Mouse (Mus musculus): ENCODE results near the gene Dennd1c.

Dennd1c gene

DNA sequence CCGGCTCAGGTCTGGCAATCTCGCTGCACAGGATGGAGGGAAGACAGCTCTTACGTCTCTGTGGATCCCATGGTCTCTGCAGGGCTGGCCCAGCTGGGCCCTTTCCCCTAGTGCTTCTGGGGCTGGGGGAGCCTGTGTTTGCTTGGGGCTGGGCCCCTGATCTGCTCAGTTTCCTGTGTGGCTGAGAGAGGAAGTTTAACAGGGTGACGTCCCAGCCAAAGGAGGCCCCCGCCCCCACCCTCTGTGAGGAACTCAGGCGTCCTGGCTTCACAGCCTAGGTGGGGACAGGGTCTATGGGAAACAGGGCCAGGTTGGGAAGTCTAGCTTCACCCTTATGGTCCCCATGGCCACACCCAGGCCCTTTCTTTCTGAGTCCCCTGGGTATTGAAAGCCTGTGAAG is at the start of gene Dennd1c:
Dennd1c (minus strand) TSS at position 179 of the 400 bp plus-strand sequence.
- in situ Hi-C loops (cut with MboI, MseI) = loop anchor here (25.0 kb wide), 1 partner anchor 1834 kb away; no protein-coding TSS in a partner anchor

GRCm38 (mm10) chr17:57125853-57126622 is 47.7 kb upstream of the Dennd1c start:
- in situ Hi-C loops (cut with MboI, MseI) = no loop called here

DNA sequence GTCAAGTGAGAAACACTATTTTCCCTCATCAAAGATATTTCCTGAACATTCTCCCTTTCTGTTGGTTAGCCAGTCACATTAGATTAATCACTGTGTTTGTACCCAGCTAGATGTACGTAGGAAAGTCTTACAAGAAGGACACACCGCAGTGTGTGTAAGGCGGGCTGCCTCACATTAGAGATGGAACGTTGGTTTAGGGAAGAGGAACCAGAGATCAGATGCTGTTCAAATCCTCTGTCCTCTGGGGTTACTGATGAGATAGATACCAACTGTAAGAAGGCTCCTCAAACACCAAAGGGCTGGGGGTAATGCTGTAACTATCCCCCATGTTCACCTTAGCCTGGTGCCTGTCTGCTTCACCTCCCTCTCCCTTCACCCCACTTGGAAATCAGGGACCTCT is 46.5 kb upstream of the Dennd1c start:
- in situ Hi-C loops (cut with MboI, MseI) = no loop called here

DNA sequence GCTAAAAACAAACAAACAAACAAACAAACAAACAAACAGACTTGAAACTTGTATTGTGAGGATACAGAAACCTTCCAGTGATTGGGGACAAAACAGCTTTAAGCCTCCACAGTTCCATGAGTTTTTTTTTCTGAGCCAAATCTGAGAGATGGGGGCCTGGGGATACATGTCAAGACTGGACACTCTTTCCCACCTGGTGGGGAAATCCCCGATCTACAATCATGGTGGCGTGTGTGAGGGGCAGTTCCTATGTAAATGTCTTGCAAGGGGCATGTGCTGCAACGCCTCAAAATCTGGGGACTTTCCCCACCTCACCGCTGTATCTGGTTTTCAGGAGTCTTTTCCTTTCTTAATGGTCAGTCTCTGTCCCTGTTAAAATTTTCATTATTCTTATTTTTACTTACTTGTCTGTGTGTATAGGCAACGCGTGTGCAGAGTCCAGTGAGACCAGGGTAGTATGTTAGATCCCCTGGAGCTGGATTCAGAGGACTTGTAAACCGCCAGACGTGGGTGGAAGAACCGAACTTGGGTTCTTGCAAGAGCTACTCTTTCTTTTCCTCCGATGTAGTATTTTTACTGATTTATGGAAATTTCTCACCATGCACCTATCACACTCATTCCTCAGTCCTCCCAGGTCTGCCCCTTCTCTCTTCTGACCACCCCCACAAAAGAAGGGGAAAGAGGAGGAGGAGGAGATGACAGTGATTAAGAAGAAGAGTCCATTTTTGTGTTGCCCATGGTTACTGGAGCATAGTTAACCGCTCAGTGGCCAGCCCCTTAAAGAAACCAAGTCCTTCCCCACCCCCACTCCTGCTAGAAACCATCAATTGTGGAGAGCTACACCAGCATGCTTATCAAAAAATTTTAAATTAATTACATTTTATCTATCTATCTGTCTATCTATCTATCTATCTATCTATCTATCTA is 45.1 kb upstream of the Dennd1c start:
- in situ Hi-C loops (cut with MboI, MseI) = no loop called here

DNA sequence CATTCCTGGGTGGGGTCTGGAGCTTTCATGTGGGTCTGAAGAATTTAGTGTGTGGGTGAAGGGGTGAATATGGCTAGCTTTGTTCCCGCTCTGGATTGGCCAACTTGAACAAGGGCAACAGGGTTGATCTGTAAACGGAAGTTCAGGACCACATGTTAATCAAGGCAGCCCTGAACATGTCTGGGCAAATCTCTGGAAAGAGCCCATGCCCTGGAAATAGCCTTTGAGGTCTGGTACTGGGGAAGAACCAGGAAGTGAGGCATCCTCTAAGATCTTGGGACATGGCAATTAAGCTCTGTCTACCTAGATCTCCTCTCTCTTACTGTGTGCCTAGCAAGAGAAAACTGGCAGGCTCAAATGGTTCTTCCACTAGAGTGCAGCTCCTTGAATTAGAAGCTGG is 43.5 kb upstream of the Dennd1c start:
- in situ Hi-C loops (cut with MboI, MseI) = no loop called here

GRCm38 (mm10) chr17:57118524-57119349 is 40.4 kb upstream of the Dennd1c start:
- in situ Hi-C loops (cut with MboI, MseI) = no loop called here

DNA sequence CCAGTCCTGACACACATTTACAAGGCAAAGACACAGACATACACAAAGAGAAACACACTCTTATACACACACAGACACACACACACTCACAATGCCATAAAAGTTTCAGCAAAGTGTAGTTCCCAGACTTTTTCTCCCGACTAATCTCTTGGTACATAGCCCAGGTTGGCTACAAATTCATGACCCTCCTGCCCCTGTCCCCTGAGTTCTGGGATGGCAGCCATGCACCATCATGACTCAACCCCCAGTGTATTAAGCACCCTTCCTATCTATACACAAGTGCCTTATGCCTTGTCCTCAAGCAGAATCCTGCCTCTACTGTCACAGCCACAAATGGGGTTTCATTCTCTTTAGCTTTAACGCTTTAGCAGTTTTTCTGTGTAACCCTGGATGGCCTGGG is 38.5 kb upstream of the Dennd1c start:
- in situ Hi-C loops (cut with MboI, MseI) = no loop called here

- in situ Hi-C loops (cut with MboI, MseI) = no loop called here
These were observed 34.6 kb upstream of the Dennd1c start for GRCm38 (mm10) chr17:57112768-57113474.

GRCm38 (mm10) chr17:57110005-57110404 is 31.7 kb upstream of the Dennd1c start:
- in situ Hi-C loops (cut with MboI, MseI) = no loop called here

GRCm38 (mm10) chr17:57108666-57109171 is 30.4 kb upstream of the Dennd1c start:
- in situ Hi-C loops (cut with MboI, MseI) = no loop called here

- in situ Hi-C loops (cut with MboI, MseI) = no loop called here
These were observed 29.8 kb upstream of the Dennd1c start for GRCm38 (mm10) chr17:57108040-57108665.

DNA sequence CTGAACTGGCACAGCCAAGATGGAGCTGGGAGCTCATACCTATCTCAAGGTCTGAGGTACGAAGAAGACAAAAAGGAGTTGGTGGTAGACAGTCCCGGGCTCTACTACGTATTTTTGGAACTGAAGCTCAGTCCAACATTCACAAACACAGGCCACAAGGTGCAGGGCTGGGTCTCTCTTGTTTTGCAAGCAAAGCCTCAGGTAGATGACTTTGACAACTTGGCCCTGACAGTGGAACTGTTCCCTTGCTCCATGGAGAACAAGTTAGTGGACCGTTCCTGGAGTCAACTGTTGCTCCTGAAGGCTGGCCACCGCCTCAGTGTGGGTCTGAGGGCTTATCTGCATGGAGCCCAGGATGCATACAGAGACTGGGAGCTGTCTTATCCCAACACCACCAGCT is 28.8 kb upstream of the Dennd1c start:
- in situ Hi-C loops (cut with MboI, MseI) = no loop called here

- in situ Hi-C loops (cut with MboI, MseI) = no loop called here
These were observed 27.7 kb upstream of the Dennd1c start for GRCm38 (mm10) chr17:57106035-57106368.

DNA sequence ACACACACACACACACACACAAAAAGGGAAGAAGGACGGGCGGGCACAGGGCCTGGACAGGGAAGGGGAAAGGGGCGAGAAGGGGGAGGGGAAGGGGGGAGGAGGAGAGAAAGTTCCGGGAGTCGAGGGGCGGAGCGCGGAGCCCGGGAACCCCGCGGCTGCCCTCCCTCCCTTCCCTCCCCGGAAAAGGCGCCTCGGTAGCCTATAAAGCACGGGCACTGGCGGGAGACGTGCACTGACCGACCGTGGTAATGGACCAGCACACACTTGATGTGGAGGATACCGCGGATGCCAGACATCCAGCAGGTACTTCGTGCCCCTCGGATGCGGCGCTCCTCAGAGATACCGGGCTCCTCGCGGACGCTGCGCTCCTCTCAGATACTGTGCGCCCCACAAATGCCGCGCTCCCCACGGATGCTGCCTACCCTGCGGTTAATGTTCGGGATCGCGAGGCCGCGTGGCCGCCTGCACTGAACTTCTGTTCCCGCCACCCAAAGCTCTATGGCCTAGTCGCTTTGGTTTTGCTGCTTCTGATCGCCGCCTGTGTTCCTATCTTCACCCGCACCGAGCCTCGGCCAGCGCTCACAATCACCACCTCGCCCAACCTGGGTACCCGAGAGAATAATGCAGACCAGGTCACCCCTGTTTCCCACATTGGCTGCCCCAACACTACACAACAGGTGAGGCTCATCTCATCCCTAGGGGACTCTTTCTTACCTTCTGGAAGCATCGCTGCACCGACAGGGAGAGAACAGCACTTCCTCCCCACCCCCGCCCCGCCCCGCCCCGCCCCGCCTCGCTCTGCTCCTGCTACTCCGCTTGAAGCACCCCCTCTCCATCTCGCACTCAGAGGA is 27.1 kb upstream of the Dennd1c start, which contains the start of gene Tnfsf9:
Tnfsf9 (plus strand) TSS at position 145 of the 854 bp plus-strand sequence.
- in situ Hi-C loops (cut with MboI, MseI) = no loop called here

- in situ Hi-C loops (cut with MboI, MseI) = no loop called here
These were observed 26.2 kb upstream of the Dennd1c start for GRCm38 (mm10) chr17:57104496-57104895.

DNA sequence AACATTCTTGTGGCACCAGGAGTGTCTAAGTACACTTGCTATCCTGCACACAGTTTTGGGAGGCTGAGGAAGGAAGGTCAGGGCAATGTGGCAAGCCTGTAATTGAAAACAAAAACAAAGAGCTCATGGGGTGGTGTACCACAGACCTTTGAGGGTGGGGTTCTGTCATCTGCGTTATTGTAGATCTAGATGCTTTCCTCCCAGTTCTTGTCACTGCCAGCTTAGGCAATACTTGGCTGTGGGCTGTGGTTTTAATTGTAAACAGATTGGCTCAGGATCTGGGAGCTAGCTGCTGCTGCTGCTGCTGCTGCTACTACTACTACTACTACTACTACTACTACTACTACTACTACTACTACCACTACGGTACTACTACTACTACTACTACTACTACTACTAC is 24.0 kb upstream of the Dennd1c start:
- in situ Hi-C loops (cut with MboI, MseI) = no loop called here

- in situ Hi-C loops (cut with MboI, MseI) = loop anchor here (5.0 to 25.0 kb wide), 3 partner anchors 68 to 1813 kb away; no protein-coding TSS in a partner anchor
These were observed 21.5 kb upstream of the Dennd1c start for GRCm38 (mm10) chr17:57099629-57100325.

DNA sequence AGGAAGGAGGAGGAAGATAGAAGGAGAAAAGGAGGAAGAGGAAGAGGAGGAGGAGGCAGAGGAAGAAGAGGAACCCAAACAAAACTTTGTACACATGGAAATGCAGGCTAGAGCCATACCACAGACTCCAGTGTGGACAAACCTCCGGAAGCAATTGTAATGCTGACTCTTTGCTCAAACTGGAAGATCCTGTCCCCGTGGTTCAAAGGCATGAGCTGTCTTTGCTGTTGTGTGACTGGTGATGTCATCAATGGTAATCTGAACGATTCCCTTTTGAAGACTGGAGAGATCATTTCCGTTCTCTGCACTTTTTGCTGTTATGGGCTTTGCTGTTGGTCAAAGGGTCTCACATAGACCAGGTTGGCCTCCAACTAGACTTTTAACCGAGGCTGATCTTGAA is 20.0 kb upstream of the Dennd1c start:
- in situ Hi-C loops (cut with MboI, MseI) = loop anchor here (5.0 to 25.0 kb wide), 3 partner anchors 69 to 1814 kb away; no protein-coding TSS in a partner anchor

- in situ Hi-C loops (cut with MboI, MseI) = loop anchor here (5.0 to 25.0 kb wide), 3 partner anchors 71 to 1816 kb away; no protein-coding TSS in a partner anchor
These were observed 18.3 kb upstream of the Dennd1c start for GRCm38 (mm10) chr17:57096623-57096920.
